Mouse (Mus musculus): ENCODE data around the gene Tmem107. TPM values are rescaled to one million over a fixed set of nuclear protein-coding genes. Genes with fewer than 3 reads are reported as not detected.

Tmem107 gene
- polyA plus RNA-seq (2015; fragmentation: Nextera tagmentation; extraction: Ambion mirVana), result 43.7 and 47.6 TPM in 2 replicates

DNA sequence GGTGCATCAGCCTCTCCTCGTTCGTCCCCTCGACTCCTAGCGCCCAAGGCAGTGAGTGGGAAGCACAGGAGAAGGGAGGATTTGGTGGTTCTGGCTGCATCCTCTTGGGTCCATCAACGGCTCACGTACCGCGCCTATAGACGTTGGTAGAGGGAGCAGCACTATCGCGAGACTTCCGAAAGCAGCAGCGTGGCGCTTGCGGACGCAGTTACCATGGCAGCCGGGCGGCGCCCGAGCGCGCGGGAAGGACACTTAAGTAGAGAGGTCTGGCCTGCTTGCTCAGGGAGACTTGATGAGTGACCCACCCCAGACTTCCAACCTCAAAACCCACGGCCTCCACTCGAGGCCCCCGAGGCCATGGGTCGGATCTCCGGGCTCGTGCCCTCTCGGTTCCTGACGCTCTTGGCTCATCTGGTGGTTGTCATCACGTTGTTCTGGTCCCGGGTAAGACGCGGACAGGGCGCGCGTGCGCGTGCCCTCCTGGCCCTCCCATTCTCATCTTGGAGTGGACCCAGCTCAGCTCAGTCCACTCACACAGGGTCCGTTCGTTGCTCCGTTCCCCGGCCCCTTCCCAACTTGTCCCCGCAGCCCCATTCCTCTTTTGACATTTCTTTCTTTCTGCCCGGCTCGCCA, at the start of gene Tmem107:
Gene Tmem107 (plus strand): TSS at position 217 of the 633 bp plus-strand sequence.
- H3K4me2 ChIP-seq (replicated peaks), result peak within 1 kb of the TSS; percentile 83
- WGBS, result under 1% methylated on average over 47 of the region's 47 CpGs
- H3K27ac ChIP-seq, result peak within 1 kb of the TSS; percentile 80
- peaks cover 32% of the 10 kb centered on the region for H3K4me1 ChIP-seq (replicated peaks)
- H3K36me3 ChIP-seq, result no peaks in the 10 kb centered on the region
- peak within 1 kb of the TSS; percentile 54 for H3K4me3 ChIP-seq (replicated peaks)
- ATAC-seq, result peak; percentile 88
- no peaks in the 10 kb centered on the region for H3K27me3 ChIP-seq (replicated peaks)
- H3K9me3 ChIP-seq, result no peaks in the 10 kb centered on the region
- H3K9ac ChIP-seq, result peak within 1 kb of the TSS; percentile 66

DNA sequence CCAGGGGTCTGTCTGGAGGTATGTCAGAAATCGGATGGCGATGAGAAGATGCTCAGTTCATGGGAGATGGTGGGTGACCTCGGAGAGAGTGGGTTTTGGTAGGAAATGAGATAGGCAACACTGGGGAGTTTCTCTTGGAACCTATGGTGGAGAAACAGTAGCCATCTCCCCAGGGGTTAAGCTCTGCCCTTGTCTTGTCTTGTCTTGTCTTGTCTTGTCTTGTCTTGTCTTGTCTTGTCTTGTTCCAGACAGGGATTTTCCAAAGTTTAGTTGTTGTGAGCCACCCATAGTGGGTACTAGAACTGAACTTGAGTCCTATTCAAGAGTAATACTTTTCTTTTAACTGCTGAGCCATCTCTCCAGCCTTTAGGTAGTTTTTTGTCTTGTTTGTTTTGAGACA, 44.0 kb upstream of the Tmem107 start:
- H3K27ac ChIP-seq, result no peak overlapping the region

DNA sequence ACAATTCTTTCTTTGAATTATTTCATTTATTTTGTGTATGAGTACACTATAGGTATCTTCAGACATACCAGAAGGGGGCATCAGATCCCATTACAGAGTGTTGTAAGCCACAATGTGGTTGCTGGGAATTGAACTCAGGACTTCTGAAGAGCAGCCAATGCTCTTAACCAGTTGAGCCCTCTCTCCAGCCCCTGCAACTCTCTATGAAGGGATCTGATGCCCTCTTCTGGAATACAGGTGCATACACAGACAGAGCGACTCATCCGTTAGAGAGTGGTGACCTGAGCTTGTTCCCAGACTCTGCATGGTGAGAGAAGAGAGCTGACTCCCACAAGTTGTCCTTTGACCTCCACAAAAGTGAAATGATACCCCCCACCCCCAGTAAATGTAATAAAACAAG, 41.8 kb upstream of the Tmem107 start:
- Histone ChIP-seq H3K36me3 (peaks cover 56% of the 10 kb centered on the region), H3K4me2 (replicated peaks) (no peak overlapping the region), H3K4me3 (replicated peaks) (no peak overlapping the region), H3K9me3 (no peaks in the 10 kb centered on the region), H3K4me1 (replicated peaks) (no peaks in the 10 kb centered on the region), H3K27ac (no peak overlapping the region), H3K9ac (no peak overlapping the region), H3K27me3 (replicated peaks) (no peaks in the 10 kb centered on the region)
- ATAC-seq, result no peak
- 73% methylated on average over 2 of the region's 2 CpGs for WGBS

More for the DNA sequence above, 44.0 kb upstream of the Tmem107 start:
- Histone ChIP-seq H3K4me1 (replicated peaks) (no peaks in the 10 kb centered on the region), H3K4me3 (replicated peaks) (no peak overlapping the region), H3K36me3 (peaks cover 59% of the 10 kb centered on the region), H3K27me3 (replicated peaks) (no peaks in the 10 kb centered on the region), H3K9me3 (no peaks in the 10 kb centered on the region), H3K9ac (no peak overlapping the region), H3K4me2 (replicated peaks) (no peak overlapping the region)
- 88% methylated on average over 3 of the region's 3 CpGs for WGBS
- no peak for ATAC-seq

DNA sequence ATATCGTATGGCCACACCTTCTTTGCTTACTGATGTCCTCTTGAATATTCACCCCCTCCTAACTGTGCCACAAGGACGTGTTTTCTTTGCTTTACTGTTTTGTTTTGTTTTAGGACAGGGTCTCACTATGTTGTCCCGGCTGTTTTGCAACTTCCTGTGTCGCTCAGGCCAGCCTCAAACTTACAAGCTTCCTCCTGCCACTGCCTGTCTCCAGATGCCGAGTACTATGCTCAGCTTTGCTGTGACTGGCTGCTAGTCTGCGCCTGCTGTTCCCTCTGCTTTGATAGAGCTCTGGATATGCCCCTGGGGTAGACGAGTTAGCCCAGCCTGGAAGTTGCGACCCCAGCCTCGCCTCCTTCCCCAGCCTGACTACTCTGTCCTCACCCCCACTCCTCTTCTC, 37.1 kb upstream of the Tmem107 start:
- H3K4me2 ChIP-seq (replicated peaks), result 0 out of 2 replicates have a peak overlapping the region, but pooled peaks have one; percentile 11
- H3K9me3 ChIP-seq, result no peaks in the 10 kb centered on the region
- 81% methylated on average over 9 of the region's 9 CpGs for WGBS
- H3K27me3 ChIP-seq (replicated peaks), result no peaks in the 10 kb centered on the region
- H3K27ac ChIP-seq, result no peak overlapping the region
- H3K4me3 ChIP-seq (replicated peaks), result no peak overlapping the region
- peaks cover 49% of the 10 kb centered on the region for H3K36me3 ChIP-seq
- peaks cover 11% of the 10 kb centered on the region for H3K4me1 ChIP-seq (replicated peaks)
- H3K9ac ChIP-seq, result no peak overlapping the region
- no peak for ATAC-seq

DNA sequence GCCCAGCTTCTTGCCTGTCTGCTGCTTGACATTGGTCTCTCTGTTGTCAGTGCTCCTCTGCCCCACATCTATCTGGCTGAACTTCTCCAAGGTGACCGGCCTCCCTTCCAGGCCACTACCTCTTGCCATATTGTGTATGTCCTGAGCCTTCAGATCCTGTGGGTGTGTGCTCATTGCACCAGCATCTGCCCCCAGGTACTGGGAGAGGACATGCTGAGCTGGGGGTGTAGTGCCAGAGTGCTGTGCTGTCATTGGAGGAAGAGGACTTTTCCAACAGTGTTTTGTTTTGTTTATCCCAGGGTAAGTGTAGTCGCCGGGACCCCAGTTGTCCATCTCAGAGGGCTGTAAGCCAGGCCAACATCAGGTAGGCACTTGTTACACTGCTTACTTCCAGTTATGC, 36.0 kb upstream of the Tmem107 start:
- no peak for ATAC-seq
- peaks cover 45% of the 10 kb centered on the region for H3K36me3 ChIP-seq
- 91% methylated on average over 3 of the region's 3 CpGs for whole genome bisulfite sequencing
- no peak overlapping the region for H3K4me3 ChIP-seq (replicated peaks)
- peaks cover 11% of the 10 kb centered on the region for H3K4me1 ChIP-seq (replicated peaks)
- no peaks in the 10 kb centered on the region for H3K9me3 ChIP-seq
- no peaks in the 10 kb centered on the region for H3K27me3 ChIP-seq (replicated peaks)
- no peak overlapping the region for H3K27ac ChIP-seq
- H3K4me2 ChIP-seq (replicated peaks), result no peak overlapping the region
- H3K9ac ChIP-seq, result no peak overlapping the region

DNA sequence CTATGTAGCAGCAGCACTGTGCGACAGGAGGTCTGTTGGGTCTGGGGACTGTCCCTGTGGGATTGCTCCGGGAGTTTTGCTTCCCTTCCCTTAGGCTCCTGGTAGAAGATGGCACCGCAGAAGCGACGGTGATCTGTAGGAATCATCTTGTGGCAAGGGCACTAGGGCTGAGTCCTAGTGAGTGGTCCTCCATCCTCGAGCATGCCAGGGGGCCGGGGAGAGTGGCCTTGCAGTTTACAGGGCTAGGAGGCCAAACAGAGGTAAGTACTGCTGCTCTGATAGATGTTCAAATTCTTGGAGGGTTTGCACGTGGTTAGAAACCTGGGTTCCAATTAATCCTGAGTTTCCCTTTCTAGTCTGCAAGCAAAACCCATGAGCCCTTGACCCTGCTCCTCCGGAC, 35.2 kb upstream of the Tmem107 start:
- ATAC-seq, result no peak
- Histone ChIP-seq H3K9me3 (no peaks in the 10 kb centered on the region), H3K4me2 (replicated peaks) (peak overlapping the region; percentile 62), H3K27me3 (replicated peaks) (no peaks in the 10 kb centered on the region), H3K4me1 (replicated peaks) (peaks cover 11% of the 10 kb centered on the region), H3K36me3 (peaks cover 38% of the 10 kb centered on the region), H3K27ac (peak overlapping the region; percentile 68), H3K4me3 (replicated peaks) (no peak overlapping the region), H3K9ac (no peak overlapping the region)
- 80% methylated on average over 9 of the region's 9 CpGs for WGBS

DNA sequence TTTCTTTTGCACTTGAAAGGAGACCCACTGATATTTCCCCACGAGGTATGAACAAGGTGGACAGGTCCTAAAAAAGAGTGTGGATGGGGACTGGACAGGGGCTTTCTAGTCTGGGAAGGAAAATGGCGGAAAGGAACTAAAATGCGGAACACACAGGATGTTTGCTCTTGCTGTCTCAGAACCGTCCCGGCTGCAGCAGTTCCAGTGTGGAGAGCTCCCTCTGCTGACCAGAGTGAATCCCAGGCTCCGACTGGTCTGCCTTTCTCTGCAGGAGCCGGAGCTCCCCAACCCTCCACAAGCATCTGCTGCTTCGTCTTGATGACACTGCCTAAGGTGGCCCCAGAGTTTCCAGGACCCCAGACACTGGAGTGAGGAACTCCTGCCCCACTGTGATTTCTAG, 34.8 kb upstream of the Tmem107 start:
- H3K4me1 ChIP-seq (replicated peaks), result peaks cover 11% of the 10 kb centered on the region
- ATAC-seq, result peak; percentile 21; the same call in 1 of the 2 replicates
- 5% methylated on average over 8 of the region's 8 CpGs for WGBS
- peak overlapping the region; percentile 68; the same call in 1 of the 2 replicates for H3K4me3 ChIP-seq (replicated peaks)
- H3K27ac ChIP-seq, result peak overlapping the region; percentile 68
- no peaks in the 10 kb centered on the region for H3K27me3 ChIP-seq (replicated peaks)
- H3K4me2 ChIP-seq (replicated peaks), result peak overlapping the region; percentile 62
- peaks cover 34% of the 10 kb centered on the region for H3K36me3 ChIP-seq
- no peak overlapping the region for H3K9ac ChIP-seq
- no peaks in the 10 kb centered on the region for H3K9me3 ChIP-seq

GRCm38 (mm10) chr11:69036486-69037230, 33.9 kb upstream of the Tmem107 start:
- no peaks in the 10 kb centered on the region for H3K27me3 ChIP-seq (replicated peaks)
- peak; percentile 17; the same call in 1 of the 2 replicates for ATAC-seq
- H3K27ac ChIP-seq, result peak overlapping the region; percentile 84
- peak overlapping the region; percentile 62 for H3K4me2 ChIP-seq (replicated peaks)
- peaks cover 11% of the 10 kb centered on the region for H3K4me1 ChIP-seq (replicated peaks)
- H3K9ac ChIP-seq, result peak overlapping the region; percentile 68
- peaks cover 26% of the 10 kb centered on the region for H3K36me3 ChIP-seq
- whole genome bisulfite sequencing, result 8% methylated on average over 20 of the region's 20 CpGs
- H3K9me3 ChIP-seq, result no peaks in the 10 kb centered on the region
- H3K4me3 ChIP-seq (replicated peaks), result peak overlapping the region; percentile 68

- no peaks in the 10 kb centered on the region for H3K9me3 ChIP-seq
- H3K9ac ChIP-seq, result peak overlapping the region; percentile 68
- ATAC-seq, result peak; percentile 57
- peak overlapping the region; percentile 62 for H3K4me2 ChIP-seq (replicated peaks)
- H3K27ac ChIP-seq, result peak overlapping the region; percentile 84
- peak overlapping the region; percentile 68 for H3K4me3 ChIP-seq (replicated peaks)
- H3K27me3 ChIP-seq (replicated peaks), result no peaks in the 10 kb centered on the region
- 1% methylated on average over 34 of the region's 34 CpGs for WGBS
- H3K36me3 ChIP-seq, result peaks cover 24% of the 10 kb centered on the region
- peaks cover 11% of the 10 kb centered on the region for H3K4me1 ChIP-seq (replicated peaks)
These were observed 33.2 kb upstream of the Tmem107 start for GRCm38 (mm10) chr11:69037231-69038061.

DNA sequence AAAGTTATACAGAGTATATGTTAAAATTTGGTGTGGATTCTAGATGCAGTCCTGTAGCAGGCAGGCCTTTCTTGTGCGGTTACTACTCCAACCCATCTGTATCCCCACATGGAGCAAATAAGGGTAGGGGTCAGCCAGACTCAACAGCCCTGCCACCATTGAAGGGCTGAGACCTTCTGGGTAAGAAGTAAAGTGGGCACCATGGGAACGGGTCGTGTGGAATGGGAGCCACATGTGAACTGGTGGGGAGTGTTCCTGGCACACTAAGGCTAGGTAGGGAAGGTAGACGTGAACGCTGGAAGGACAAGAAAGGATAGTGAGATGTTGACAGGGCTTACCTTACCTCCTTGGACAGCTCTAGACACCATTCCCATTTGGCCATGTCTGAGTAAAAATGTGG, 32.4 kb upstream of the Tmem107 start:
- 75% methylated on average over 5 of the region's 5 CpGs for WGBS
- ATAC-seq, result no peak
- Histone ChIP-seq H3K9me3 (no peaks in the 10 kb centered on the region), H3K36me3 (peaks cover 21% of the 10 kb centered on the region), H3K4me3 (replicated peaks) (no peak overlapping the region), H3K27me3 (replicated peaks) (no peaks in the 10 kb centered on the region), H3K27ac (no peak overlapping the region), H3K4me2 (replicated peaks) (no peak overlapping the region), H3K4me1 (replicated peaks) (peaks cover 11% of the 10 kb centered on the region), H3K9ac (no peak overlapping the region)

- peaks cover 23% of the 10 kb centered on the region for H3K4me1 ChIP-seq (replicated peaks)
- under 1% methylated on average over 54 of the region's 54 CpGs for WGBS
- H3K27ac ChIP-seq, result peak within 1 kb of the TSS; percentile 96
- peak; percentile 85 for ATAC-seq
- H3K9ac ChIP-seq, result peak within 1 kb of the TSS; percentile 73
- H3K4me3 ChIP-seq (replicated peaks), result peak within 1 kb of the TSS; percentile 72
- peak within 1 kb of the TSS; percentile 77 for H3K4me2 ChIP-seq (replicated peaks)
- H3K36me3 ChIP-seq, result peaks cover 19% of the 10 kb centered on the region
- H3K27me3 ChIP-seq (replicated peaks), result no peaks in the 10 kb centered on the region
- no peaks in the 10 kb centered on the region for H3K9me3 ChIP-seq
These were observed 24.8 kb upstream of the Tmem107 start, which contains the start of gene Aurkb for GRCm38 (mm10) chr11:69045531-69046394. Gene Aurkb, plus strand, starts transcription at chr11:69045647.

Measured in intestine, embryonic 15.5 days (tissue).